Mouse (Mus musculus) cerebellum, adult 11-12 months (tissue): ENCODE measurements around the gene Csn1s2a.
"Not testable (repeated sequence)": the region's sequence is repeated elsewhere in the genome, so short reads cannot be mapped to it uniquely, and the experiment has no call there.

Experiments used
- DNase-seq: peaks from one replicate; pipeline ENCODE4 v3.0.0; 2022

The Csn1s2a gene

GRCm38 (mm10) chr5:87774267-87774666 is at the start of gene Csn1s2a:
Gene Csn1s2a (plus strand): TSS chr5:87774567.
- no peak for DNase-seq

GRCm38 (mm10) chr5:87734821-87735220 is 39.5 kb upstream of the Csn1s2a start:
- DNase-seq = no peak

GRCm38 (mm10) chr5:87753471-87753870 is 20.9 kb upstream of the Csn1s2a start:
- DNase-seq = no peak

- DNase-seq = no peak
Observed at GRCm38 (mm10) chr5:87764546-87764945, 9.8 kb upstream of the Csn1s2a start.

GRCm38 (mm10) chr5:87772151-87772550 is 2.2 kb upstream of the Csn1s2a start:
- not testable (repeated sequence) for DNase-seq

GRCm38 (mm10) chr5:87782731-87783130 is 8.4 kb downstream of the Csn1s2a start:
- no peak for DNase-seq

- no peak for DNase-seq
Observed at GRCm38 (mm10) chr5:87807782-87808181, 33.4 kb downstream of the Csn1s2a start, which contains the start of gene Csn1s2b. Gene Csn1s2b (plus strand): TSS chr5:87808082.

GRCm38 (mm10) chr5:87809253-87809652 is 34.9 kb downstream of the Csn1s2a start:
- DNase-seq = no peak

- no peak for DNase-seq
Observed at GRCm38 (mm10) chr5:87825386-87825785, 51.0 kb downstream of the Csn1s2a start, which contains the start of gene Prr27. Gene Prr27 (plus strand): TSS chr5:87825686.
